15 mouse cellular contexts compared by ENCODE assay signal in the genomic region with DNA sequence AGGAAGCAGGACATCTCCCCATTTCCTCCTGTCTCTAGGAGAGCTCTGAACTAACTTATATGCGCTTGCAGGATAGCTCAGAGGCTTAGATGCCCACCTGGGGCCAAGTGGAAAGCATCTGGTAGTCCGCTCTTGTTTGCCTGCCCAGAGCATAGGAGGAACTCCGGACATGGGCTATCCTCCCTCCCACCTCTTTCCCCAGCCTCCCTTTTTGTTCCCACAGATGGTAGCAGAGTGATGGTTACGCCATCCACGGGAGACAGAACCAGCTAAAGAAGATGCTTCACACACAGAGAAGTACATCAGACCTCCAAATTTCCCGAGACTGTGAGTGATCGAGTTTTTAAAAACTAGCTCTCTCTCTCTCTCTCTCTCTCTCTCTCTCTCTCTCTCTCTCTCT. TPM values are rescaled to one million over a fixed set of nuclear protein-coding genes. Genes with fewer than 3 reads are reported as not detected.
A peak's percentile ranks its signal among the peaks of the same experiment; 100 is the strongest.
DNase-seq lines count a peak whose midpoint lies in the region; ATAC-seq and TF ChIP-seq lines count a peak whose summit lies in the region.
"Had no signal": no experiment of that assay in that cellular context is flagged by ENCODE, and none has a peak within 500 bp of the region (broad histone marks: within the 10 kb centered on the region; RNA-seq: fewer than 3 reads in every experiment).

No protein-coding gene starts in this region.

- no peak for ATAC-seq in intestine, embryonic 14.5 days (replicated peaks; ENCODE audit: low FRiP score, low TSS enrichment, low read depth)
- no peak; the same call in 1 of the 2 replicates for ATAC-seq in intestine, embryonic 16.5 days
- no peak for ATAC-seq in midbrain, embryonic 14.5 days (ENCODE audit: low FRiP score, low TSS enrichment)
- ATAC-seq in midbrain, embryonic 11.5 days (ENCODE audit: low FRiP score): no peak
- ATAC-seq in embryonic facial prominence, embryonic 14.5 days (ENCODE audit: low read depth): peak; percentile 44; the same call in 1 of the 2 replicates
- ATAC-seq in stomach, embryonic 16.5 days (ENCODE audit: insufficient read depth, low FRiP score): no peak
- ATAC-seq: Patski had no signal

- H3K36me3 ChIP-seq in intestine, embryonic 14.5 days (ENCODE audit: control insufficient read depth, insufficient read depth, low read length): no peaks in the 10 kb centered on the region
- H3K36me3 ChIP-seq in intestine, embryonic 16.5 days (ENCODE audit: control insufficient read depth, insufficient read depth, low read length): no peaks in the 10 kb centered on the region
- no peaks in the 10 kb centered on the region for H3K36me3 ChIP-seq in midbrain, embryonic 14.5 days (ENCODE audit: control insufficient read depth, insufficient read depth, low read length)
- H3K36me3 ChIP-seq in midbrain, embryonic 11.5 days (ENCODE audit: control insufficient read depth, insufficient read depth, low read length): no peaks in the 10 kb centered on the region
- no peaks in the 10 kb centered on the region for H3K36me3 ChIP-seq in embryonic facial prominence, embryonic 14.5 days (ENCODE audit: control insufficient read depth, insufficient read depth, low read length)
- H3K36me3 ChIP-seq in stomach, embryonic 16.5 days (ENCODE audit: control insufficient read depth, insufficient read depth, low read length): no peaks in the 10 kb centered on the region
- no peaks in the 10 kb centered on the region for H3K36me3 ChIP-seq in thymus, adult 2 months (ENCODE audit: control insufficient read depth, insufficient read depth, low read length)
- H3K36me3 ChIP-seq: heart, embryonic 13.5 days had no signal

- no peaks in the 10 kb centered on the region for H3K9me3 ChIP-seq in intestine, embryonic 14.5 days (ENCODE audit: control insufficient read depth, low read length)
- no peaks in the 10 kb centered on the region for H3K9me3 ChIP-seq in intestine, embryonic 16.5 days (ENCODE audit: control insufficient read depth, low read length)
- no peaks in the 10 kb centered on the region for H3K9me3 ChIP-seq in midbrain, embryonic 14.5 days (ENCODE audit: control insufficient read depth, low read length)
- no peaks in the 10 kb centered on the region for H3K9me3 ChIP-seq in midbrain, embryonic 11.5 days (ENCODE audit: control insufficient read depth, low read length)
- H3K9me3 ChIP-seq in embryonic facial prominence, embryonic 14.5 days (ENCODE audit: control insufficient read depth, low read length): no peaks in the 10 kb centered on the region
- no peaks in the 10 kb centered on the region for H3K9me3 ChIP-seq in stomach, embryonic 16.5 days (replicated peaks; ENCODE audit: control insufficient read depth, low read length)
- H3K9me3 ChIP-seq: heart, embryonic 13.5 days had no signal

- H3K27ac ChIP-seq in intestine, embryonic 14.5 days (ENCODE audit: low read depth): no peak overlapping the region
- no peak overlapping the region for H3K27ac ChIP-seq in intestine, embryonic 16.5 days (ENCODE audit: low read length)
- H3K27ac ChIP-seq in midbrain, embryonic 14.5 days (replicated peaks; ENCODE audit: low read depth, low read length): no peak overlapping the region
- no peak overlapping the region for H3K27ac ChIP-seq in midbrain, embryonic 11.5 days (ENCODE audit: low read depth, low read length)
- no peak overlapping the region; the same call in 1 of the 2 replicates for H3K27ac ChIP-seq in embryonic facial prominence, embryonic 14.5 days (replicated peaks; ENCODE audit: low read depth, low read length)
- no peak overlapping the region for H3K27ac ChIP-seq in stomach, embryonic 16.5 days (ENCODE audit: low read length)
- no peak overlapping the region for H3K27ac ChIP-seq in thymus, adult 2 months (ENCODE audit: control insufficient read depth, insufficient read depth, low read length)
- H3K27ac ChIP-seq: heart, embryonic 13.5 days had no signal

- no peak for TF ChIP-seq CTCF in thymus, adult 2 months (IDR thresholded peaks at IDR 0.05; ENCODE audit: borderline replicate concordance, control insufficient read depth, extremely low read depth, insufficient read depth, low read length, poor library complexity)

- H3K4me3 ChIP-seq in intestine, embryonic 14.5 days (ENCODE audit: low read depth, low read length): no peak overlapping the region
- H3K4me3 ChIP-seq in intestine, embryonic 16.5 days (ENCODE audit: low read length): no peak overlapping the region
- no peak overlapping the region for H3K4me3 ChIP-seq in midbrain, embryonic 14.5 days (replicated peaks; ENCODE audit: low read depth, low read length)
- H3K4me3 ChIP-seq in midbrain, embryonic 11.5 days (ENCODE audit: low read depth, low read length): no peak overlapping the region
- H3K4me3 ChIP-seq in embryonic facial prominence, embryonic 14.5 days (ENCODE audit: low read depth, low read length): no peak overlapping the region
- H3K4me3 ChIP-seq in stomach, embryonic 16.5 days (replicated peaks; ENCODE audit: low read length): no peak overlapping the region
- H3K4me3 ChIP-seq in thymus, adult 2 months (ENCODE audit: control insufficient read depth, insufficient read depth, low read length): no peak overlapping the region
- H3K4me3 ChIP-seq: heart, embryonic 13.5 days had no signal

- no peaks in the 10 kb centered on the region for H3K27me3 ChIP-seq in intestine, embryonic 14.5 days (replicated peaks; ENCODE audit: control insufficient read depth, insufficient read depth, low read length)
- no peaks in the 10 kb centered on the region for H3K27me3 ChIP-seq in intestine, embryonic 16.5 days (replicated peaks; ENCODE audit: control insufficient read depth, insufficient read depth, low read length)
- no peaks in the 10 kb centered on the region for H3K27me3 ChIP-seq in midbrain, embryonic 14.5 days (ENCODE audit: control insufficient read depth, insufficient read depth, low read length)
- no peaks in the 10 kb centered on the region for H3K27me3 ChIP-seq in midbrain, embryonic 11.5 days (ENCODE audit: control insufficient read depth, insufficient read depth, low read length)
- H3K27me3 ChIP-seq in embryonic facial prominence, embryonic 14.5 days (replicated peaks; ENCODE audit: control insufficient read depth, insufficient read depth, low read length): no peaks in the 10 kb centered on the region
- no peaks in the 10 kb centered on the region for H3K27me3 ChIP-seq in stomach, embryonic 16.5 days (ENCODE audit: control insufficient read depth, insufficient read depth, low read length)
- no peaks in the 10 kb centered on the region for H3K27me3 ChIP-seq in thymus, adult 2 months (ENCODE audit: control insufficient read depth, insufficient read depth, low read length)
- H3K27me3 ChIP-seq: heart, embryonic 13.5 days; Patski had no signal

- no peak for DNase-seq in intestine, embryonic 14.5 days (ENCODE audit: low spot score)
- peak; percentile 1 for DNase-seq in midbrain, embryonic 14.5 days
- DNase-seq in midbrain, embryonic 11.5 days (ENCODE audit: low spot score, missing footprints): no peak
- no peak for DNase-seq in embryonic facial prominence, embryonic 14.5 days (ENCODE audit: low spot score)
- DNase-seq in thymus, adult 2 months: no peak
- DNase-seq: cerebellum, postnatal 25 days; gastrocnemius, postnatal 10 days; kidney, adult 2 months; right cerebral cortex, adult 18-20 months; thymus, postnatal 36 days had no signal

- 23% methylated on average over 7 of the region's 7 CpGs for WGBS in intestine, embryonic 14.5 days
- WGBS in intestine, embryonic 16.5 days: 23% methylated on average over 7 of the region's 7 CpGs
- WGBS in midbrain, embryonic 14.5 days: 34% methylated on average over 7 of the region's 7 CpGs
- 41% methylated on average over 7 of the region's 7 CpGs for WGBS in midbrain, embryonic 11.5 days
- 24% methylated on average over 7 of the region's 7 CpGs for WGBS in embryonic facial prominence, embryonic 14.5 days
- 19% methylated on average over 7 of the region's 7 CpGs for WGBS in stomach, embryonic 16.5 days
- 74% methylated on average over 7 of the region's 7 CpGs for WGBS in thymus, adult 2 months

- H3K4me1 ChIP-seq in intestine, embryonic 14.5 days (replicated peaks; ENCODE audit: control insufficient read depth, insufficient read depth, low read length): no peaks in the 10 kb centered on the region
- no peaks in the 10 kb centered on the region for H3K4me1 ChIP-seq in intestine, embryonic 16.5 days (ENCODE audit: control insufficient read depth, insufficient read depth, low read length)
- no peaks in the 10 kb centered on the region for H3K4me1 ChIP-seq in midbrain, embryonic 14.5 days (ENCODE audit: control insufficient read depth, insufficient read depth, low read length)
- H3K4me1 ChIP-seq in midbrain, embryonic 11.5 days (ENCODE audit: control insufficient read depth, insufficient read depth, low read length): peaks cover 2% of the 10 kb centered on the region
- peaks cover 4% of the 10 kb centered on the region; the same call in 1 of the 2 replicates for H3K4me1 ChIP-seq in embryonic facial prominence, embryonic 14.5 days (ENCODE audit: control insufficient read depth, insufficient read depth, low read length)
- H3K4me1 ChIP-seq in stomach, embryonic 16.5 days (ENCODE audit: control insufficient read depth, insufficient read depth, low read length): no peaks in the 10 kb centered on the region
- no peaks in the 10 kb centered on the region; the same call in 1 of the 2 replicates for H3K4me1 ChIP-seq in thymus, adult 2 months (replicated peaks; ENCODE audit: control insufficient read depth, insufficient read depth, low read length)
- H3K4me1 ChIP-seq: heart, embryonic 13.5 days had no signal

- H3K9ac ChIP-seq in intestine, embryonic 14.5 days (ENCODE audit: low read length): no peak overlapping the region
- H3K9ac ChIP-seq in intestine, embryonic 16.5 days (ENCODE audit: low read depth, low read length): no peak overlapping the region
- H3K9ac ChIP-seq in midbrain, embryonic 14.5 days (replicated peaks; ENCODE audit: low read length): no peak overlapping the region
- no peak overlapping the region for H3K9ac ChIP-seq in midbrain, embryonic 11.5 days (ENCODE audit: low read length)
- peak overlapping the region; percentile 34; the same call in 1 of the 2 replicates for H3K9ac ChIP-seq in embryonic facial prominence, embryonic 14.5 days (ENCODE audit: low read depth, low read length)
- no peak overlapping the region for H3K9ac ChIP-seq in stomach, embryonic 16.5 days (ENCODE audit: low read length)
- H3K9ac ChIP-seq: heart, embryonic 13.5 days had no signal

- peak overlapping the region; percentile 33 for H3K4me2 ChIP-seq in intestine, embryonic 14.5 days (ENCODE audit: low read length)
- no peak overlapping the region for H3K4me2 ChIP-seq in intestine, embryonic 16.5 days (ENCODE audit: low read depth, low read length)
- H3K4me2 ChIP-seq in midbrain, embryonic 14.5 days (ENCODE audit: low read length): no peak overlapping the region
- no peak overlapping the region; the same call in 1 of the 2 replicates for H3K4me2 ChIP-seq in midbrain, embryonic 11.5 days
- H3K4me2 ChIP-seq in embryonic facial prominence, embryonic 14.5 days (ENCODE audit: low read depth, low read length): peak overlapping the region; percentile 36
- H3K4me2 ChIP-seq in stomach, embryonic 16.5 days (ENCODE audit: low read depth, low read length): peak overlapping the region; percentile 24; the same call in 1 of the 2 replicates
- H3K4me2 ChIP-seq: heart, embryonic 13.5 days had no signal

- TF ChIP-seq POLR2A in thymus, adult 2 months (IDR thresholded peaks at IDR 0.05; ENCODE audit: control insufficient read depth, extremely low read depth, insufficient read depth, low read length, poor library complexity): no peak

RNA-seq across cellular contexts. Expression of gene Ces1b, which starts 8.4 kb away (rescaled TPM):
- not detected in 2 replicates for polyA plus RNA-seq in intestine, embryonic 14.5 days (2014; fragmentation: Nextera tagmentation; extraction: Ambion mirVana)
- 0.11 and 0.15 TPM in 2 replicates for polyA plus RNA-seq in intestine, embryonic 16.5 days (2015; fragmentation: Nextera tagmentation; extraction: Ambion mirVana)
- not detected in 2 replicates for polyA plus RNA-seq in midbrain, embryonic 14.5 days (2014; fragmentation: Nextera tagmentation; extraction: Ambion mirVana)
- polyA plus RNA-seq in midbrain, embryonic 11.5 days (2014; fragmentation: Nextera tagmentation; extraction: Ambion mirVana): not detected in 2 replicates
- polyA plus RNA-seq in embryonic facial prominence, embryonic 14.5 days (2014; fragmentation: Nextera tagmentation; extraction: Ambion mirVana): 0.36 TPM in 1 of 2 replicates, not detected in the other
- 0.12 TPM in 2 replicates for polyA plus RNA-seq in stomach, embryonic 16.5 days (2015; fragmentation: Nextera tagmentation; extraction: Ambion mirVana)
- 0.56 and 0.73 TPM in 2 replicates for polyA plus RNA-seq in thymus, adult 2 months (2012; rRNA removed)
- polyA plus RNA-seq: forebrain, embryonic 11.5 days; heart, embryonic 13.5 days; kidney, adult 2 months; Patski had no signal

RNA-seq across cellular contexts. Expression of gene Ces1a, which starts 40.2 kb away (rescaled TPM):
- polyA plus RNA-seq in intestine, embryonic 14.5 days (2014; fragmentation: Nextera tagmentation; extraction: Ambion mirVana): not detected in 2 replicates
- not detected in 2 replicates for polyA plus RNA-seq in intestine, embryonic 16.5 days (2015; fragmentation: Nextera tagmentation; extraction: Ambion mirVana)
- polyA plus RNA-seq in midbrain, embryonic 14.5 days (2014; fragmentation: Nextera tagmentation; extraction: Ambion mirVana): not detected in 2 replicates
- polyA plus RNA-seq in midbrain, embryonic 11.5 days (2014; fragmentation: Nextera tagmentation; extraction: Ambion mirVana): not detected in 2 replicates
- not detected in 2 replicates for polyA plus RNA-seq in embryonic facial prominence, embryonic 14.5 days (2014; fragmentation: Nextera tagmentation; extraction: Ambion mirVana)
- not detected in 2 replicates for polyA plus RNA-seq in stomach, embryonic 16.5 days (2015; fragmentation: Nextera tagmentation; extraction: Ambion mirVana)
- polyA plus RNA-seq in thymus, adult 2 months (2012; rRNA removed): 0.15 and 0.39 TPM in 2 replicates
- polyA plus RNA-seq: forebrain, embryonic 11.5 days; heart, embryonic 13.5 days; kidney, adult 2 months; Patski had no signal

RNA-seq across cellular contexts. Expression of gene Ces1c, which starts 42.9 kb away (rescaled TPM):
- 0.28 and 0.45 TPM in 2 replicates for polyA plus RNA-seq in intestine, embryonic 14.5 days (2014; fragmentation: Nextera tagmentation; extraction: Ambion mirVana)
- 2.9 and 3.8 TPM in 2 replicates for polyA plus RNA-seq in intestine, embryonic 16.5 days (2015; fragmentation: Nextera tagmentation; extraction: Ambion mirVana)
- polyA plus RNA-seq in midbrain, embryonic 14.5 days (2014; fragmentation: Nextera tagmentation; extraction: Ambion mirVana): not detected in 2 replicates
- not detected in 2 replicates for polyA plus RNA-seq in midbrain, embryonic 11.5 days (2014; fragmentation: Nextera tagmentation; extraction: Ambion mirVana)
- not detected in 2 replicates for polyA plus RNA-seq in embryonic facial prominence, embryonic 14.5 days (2014; fragmentation: Nextera tagmentation; extraction: Ambion mirVana)
- 0.46 and 0.65 TPM in 2 replicates for polyA plus RNA-seq in stomach, embryonic 16.5 days (2015; fragmentation: Nextera tagmentation; extraction: Ambion mirVana)
- polyA plus RNA-seq in thymus, adult 2 months (2012; rRNA removed): 0.27 and 3.4 TPM in 2 replicates
- polyA plus RNA-seq: forebrain, embryonic 11.5 days; heart, embryonic 13.5 days; Patski had no signal

Comparison
In these comparisons a context has a peak if more than half of its experiments do, and no peak if none do; other contexts are left out.
1. H3K4me2 ChIP-seq: peak in intestine, embryonic 14.5 days (single experiment), embryonic facial prominence, embryonic 14.5 days (single experiment) and stomach, embryonic 16.5 days (single experiment); none in intestine, embryonic 16.5 days (single experiment), midbrain, embryonic 14.5 days (single experiment) and midbrain, embryonic 11.5 days (single experiment).